In the genomic region with DNA sequence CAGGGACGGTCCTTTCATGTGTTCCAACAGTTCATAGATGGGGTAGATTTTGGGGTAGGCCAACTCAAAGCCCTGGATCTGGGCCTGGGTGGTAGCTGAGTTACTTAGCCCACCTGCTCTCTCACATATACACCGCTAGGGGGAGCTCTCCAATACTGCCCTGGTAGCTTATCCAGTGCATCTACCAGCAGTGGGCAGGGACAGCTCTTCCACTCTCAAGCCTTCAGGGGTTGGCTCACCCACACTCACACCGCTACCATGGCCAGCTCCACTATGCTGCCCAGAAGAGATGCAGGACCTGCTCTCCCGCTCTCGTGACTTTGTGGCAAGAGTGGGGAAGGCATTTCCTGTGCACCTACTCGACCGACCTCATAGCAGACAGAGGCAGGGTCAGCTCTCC, we compare ENCODE assay signal across 10 mouse cellular contexts. TPM values are rescaled to one million over a fixed set of nuclear protein-coding genes. Genes with fewer than 3 reads are reported as not detected.
DNase-seq lines count a peak whose midpoint lies in the region; ATAC-seq and TF ChIP-seq lines count a peak whose summit lies in the region.
"Had no signal": no experiment of that assay in that cellular context is flagged by ENCODE, and none has a peak within 500 bp of the region (broad histone marks: within the 10 kb centered on the region; RNA-seq: fewer than 3 reads in every experiment).

No protein-coding gene starts in this region.

- 20% methylated on average over 7 of the region's 7 CpGs for WGBS in liver, postnatal 0 days (ENCODE audit: insufficient replicate concordance)
- 39% methylated on average over 7 of the region's 7 CpGs for WGBS in limb, embryonic 15.5 days

- TF ChIP-seq CTCF in liver, postnatal 0 days (IDR thresholded peaks at IDR 0.05; ENCODE audit: low read depth) = peak; percentile 52

- H3K27ac ChIP-seq in liver, postnatal 0 days (ENCODE audit: low read depth) = no peak overlapping the region
- no peak overlapping the region for H3K27ac ChIP-seq in limb, embryonic 15.5 days
- H3K27ac ChIP-seq: embryonic facial prominence, embryonic 13.5 days had no signal

- peak; percentile 9 for DNase-seq in cerebellum, adult 9-10 months
- DNase-seq in cerebellum, adult 8-10 months = no peak
- no peak for DNase-seq in liver, postnatal 0 days
- DNase-seq in liver (no peak), ZHBTc4 (ENCODE audit: low read depth, low spot score) (peak; percentile 78)
- no peak for DNase-seq in heart, adult 9 months (ENCODE audit: low spot score in 2 of 2)
- no peak for DNase-seq in urinary bladder, postnatal 10 days (ENCODE audit: low spot score)
- DNase-seq: left cerebral cortex, postnatal 4 days had no signal

- H3K9ac ChIP-seq in liver, postnatal 0 days (replicated peaks) = no peak overlapping the region
- no peak overlapping the region for H3K9ac ChIP-seq in limb, embryonic 15.5 days
- H3K9ac ChIP-seq: embryonic facial prominence, embryonic 13.5 days had no signal

- no peak overlapping the region for H3K4me3 ChIP-seq in liver, postnatal 0 days (ENCODE audit: low read depth, low read length)
- H3K4me3 ChIP-seq in limb, embryonic 15.5 days = no peak overlapping the region
- H3K4me3 ChIP-seq: embryonic facial prominence, embryonic 13.5 days had no signal

- H3K9me3 ChIP-seq in liver, postnatal 0 days (ENCODE audit: low read length) = no peaks in the 10 kb centered on the region
- H3K9me3 ChIP-seq in limb, embryonic 15.5 days = no peaks in the 10 kb centered on the region
- H3K9me3 ChIP-seq: embryonic facial prominence, embryonic 13.5 days had no signal

- no peak overlapping the region for H3K4me2 ChIP-seq in liver, postnatal 0 days (ENCODE audit: low read depth, low read length)
- H3K4me2 ChIP-seq in limb, embryonic 15.5 days = no peak overlapping the region
- H3K4me2 ChIP-seq: embryonic facial prominence, embryonic 13.5 days had no signal

- no peaks in the 10 kb centered on the region for H3K4me1 ChIP-seq in liver, postnatal 0 days (ENCODE audit: insufficient read depth)
- H3K4me1 ChIP-seq in limb, embryonic 15.5 days = no peaks in the 10 kb centered on the region
- H3K4me1 ChIP-seq: embryonic facial prominence, embryonic 13.5 days had no signal

- TF ChIP-seq EP300 in liver, postnatal 0 days (IDR thresholded peaks at IDR 0.05; ENCODE audit: low read depth) = no peak

- no peaks in the 10 kb centered on the region for H3K27me3 ChIP-seq in liver, postnatal 0 days (ENCODE audit: insufficient read depth, low read length)
- no peaks in the 10 kb centered on the region for H3K27me3 ChIP-seq in limb, embryonic 15.5 days
- H3K27me3 ChIP-seq: embryonic facial prominence, embryonic 13.5 days had no signal

- ATAC-seq in liver, postnatal 0 days = no peak
- peak; percentile 48; the same call in 1 of the 2 replicates for ATAC-seq in limb, embryonic 15.5 days (ENCODE audit: insufficient number of reproducible peaks, low FRiP score, low TSS enrichment, low read depth)

- no peaks in the 10 kb centered on the region for H3K36me3 ChIP-seq in liver, postnatal 0 days (replicated peaks; ENCODE audit: insufficient read depth, low read length)
- no peaks in the 10 kb centered on the region for H3K36me3 ChIP-seq in limb, embryonic 15.5 days
- H3K36me3 ChIP-seq: embryonic facial prominence, embryonic 13.5 days had no signal

RNA-seq across cellular contexts. Expression of a gene that starts 24.3 kb away (rescaled TPM):
- polyA plus RNA-seq in liver, postnatal 0 days (2015; fragmentation: Nextera tagmentation; extraction: Ambion mirVana) = not detected in 2 replicates
- 0.61 and 0.63 TPM in 2 replicates for polyA plus RNA-seq in limb, embryonic 15.5 days (2015; fragmentation: Nextera tagmentation; extraction: Ambion mirVana)

RNA-seq across cellular contexts. Expression of a gene that starts 38.0 kb away (rescaled TPM):
- 90.9 and 100.0 TPM in 2 replicates for polyA plus RNA-seq in liver, postnatal 0 days (2015; fragmentation: Nextera tagmentation; extraction: Ambion mirVana)
- polyA plus RNA-seq in limb, embryonic 15.5 days (2015; fragmentation: Nextera tagmentation; extraction: Ambion mirVana) = 139 and 166 TPM in 2 replicates

Comparison
In these comparisons a context has a peak if more than half of its experiments do, and no peak if none do; other contexts are left out.
1. DNase-seq: peak in cerebellum, adult 9-10 months (single experiment) and ZHBTc4 (single experiment); none in cerebellum, adult 8-10 months (single experiment), liver, postnatal 0 days (single experiment), liver (single experiment), heart, adult 9 months (0 of 2) and urinary bladder, postnatal 10 days (single experiment).